Mouse (Mus musculus) ovary, postnatal 10 days (tissue): ENCODE data around the gene Dcun1d2.

ENCODE experiments used
- DNase-seq: peaks from one replicate; pipeline ENCODE4 v3.0.0; 2022; ENCODE audit warnings: low spot score

Dcun1d2 gene

DNA sequence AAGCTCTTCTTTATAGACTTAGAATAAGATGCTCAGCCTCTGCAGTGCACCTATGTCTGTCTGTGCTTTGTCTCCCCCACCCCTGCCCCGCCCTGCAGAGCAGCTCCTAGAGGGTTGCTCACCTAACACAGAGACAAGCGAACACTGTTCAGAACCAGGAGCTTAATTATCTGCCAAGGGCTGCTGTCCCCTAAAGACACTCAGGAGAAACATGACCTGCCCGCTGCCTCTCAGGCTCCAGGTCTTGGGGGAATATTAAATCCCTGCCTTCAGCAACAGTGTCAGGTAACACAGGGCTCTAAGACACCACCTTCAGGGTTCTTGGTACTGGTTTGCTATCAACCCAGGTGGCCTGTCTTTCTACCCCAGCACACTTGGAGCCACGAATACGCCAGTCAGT, 34.5 kb downstream of the Dcun1d2 start:
- no peak for DNase-seq

DNA sequence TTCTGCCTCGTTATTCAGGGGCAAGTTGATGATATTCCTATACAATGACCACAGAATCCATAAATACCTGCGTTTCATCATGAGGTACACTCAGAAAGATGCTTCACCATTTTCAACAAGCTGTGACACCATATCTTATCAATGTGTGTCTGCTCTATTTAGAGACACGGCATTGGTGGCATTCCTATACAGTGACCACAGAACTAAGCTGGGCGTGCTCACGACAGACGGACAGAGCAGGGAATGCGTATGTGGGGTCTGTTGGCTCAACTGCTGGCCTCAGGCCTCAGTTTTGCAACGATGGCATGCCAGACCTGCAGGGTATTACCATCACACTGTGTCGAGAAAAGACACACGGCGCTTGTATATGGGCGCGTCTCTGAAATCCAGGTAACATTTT, 35.1 kb downstream of the Dcun1d2 start:
- no peak for DNase-seq

DNA sequence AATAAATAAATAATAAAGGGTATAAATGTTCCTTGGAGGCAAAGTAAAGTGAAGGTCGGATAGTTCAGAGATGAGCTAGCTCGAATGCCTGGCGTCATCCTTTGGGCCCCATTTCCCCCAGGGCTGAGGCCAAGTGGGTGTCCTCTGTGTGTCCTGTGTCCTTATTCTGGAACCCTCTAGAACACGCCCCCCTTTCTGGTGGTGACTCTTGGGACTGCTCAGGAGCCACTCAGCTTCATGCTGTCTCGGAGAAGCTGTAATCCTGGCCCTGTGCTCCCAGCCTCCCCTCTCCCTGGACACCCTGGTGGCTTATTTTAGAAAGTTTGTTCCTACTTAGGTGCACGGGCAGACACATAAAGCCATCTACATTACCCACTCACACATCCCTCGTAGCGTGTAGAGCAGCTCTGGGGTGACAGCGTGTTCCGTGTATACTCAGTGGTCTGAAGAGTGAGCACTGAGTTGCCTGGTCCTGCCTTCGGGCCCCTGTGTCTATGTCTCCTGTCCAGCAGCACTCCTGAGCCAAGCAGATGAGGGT, 43.5 kb downstream of the Dcun1d2 start:
- DNase-seq = no peak

DNA sequence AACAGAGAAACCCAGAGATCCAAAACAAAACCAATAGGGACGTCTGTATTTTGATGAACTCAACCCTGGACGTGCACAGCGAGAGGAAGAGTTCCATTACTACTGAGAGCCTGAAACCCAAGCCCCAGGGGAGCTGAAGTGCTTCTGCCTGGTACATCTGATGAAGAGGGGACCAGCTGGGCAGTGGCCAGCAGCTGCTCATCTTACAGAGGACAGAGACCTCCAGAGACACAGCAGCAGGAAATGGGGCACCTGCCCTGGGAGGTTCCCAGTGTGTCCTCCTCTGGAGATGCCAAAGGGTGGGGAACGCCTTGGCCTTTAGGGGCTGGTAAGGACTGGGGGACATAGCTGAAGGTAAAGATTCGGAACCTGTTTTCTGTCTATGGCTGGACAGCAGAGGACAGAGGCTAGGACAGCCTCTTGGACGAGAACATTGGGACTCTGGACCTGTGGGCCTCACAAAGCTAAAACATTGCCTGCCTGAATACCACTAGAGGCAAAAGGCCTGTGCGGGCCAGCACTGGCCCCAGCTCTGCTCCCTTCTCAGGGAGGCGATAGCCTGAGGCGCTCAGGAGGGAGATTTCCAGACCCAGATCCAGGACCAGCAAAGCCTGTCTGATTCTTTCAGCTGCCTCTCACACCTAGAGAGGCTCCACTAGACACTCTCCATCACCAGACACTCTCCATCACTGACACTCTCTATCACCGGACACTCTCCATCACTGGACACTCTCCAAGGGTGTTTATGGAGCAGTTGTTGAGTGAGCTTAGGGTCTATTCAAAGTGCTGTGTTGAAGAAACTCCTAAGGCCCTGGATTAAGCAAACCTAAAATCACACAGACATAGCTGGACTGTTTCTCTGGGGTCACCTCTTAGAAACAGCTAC, 44.7 kb downstream of the Dcun1d2 start:
- DNase-seq = no peak

DNA sequence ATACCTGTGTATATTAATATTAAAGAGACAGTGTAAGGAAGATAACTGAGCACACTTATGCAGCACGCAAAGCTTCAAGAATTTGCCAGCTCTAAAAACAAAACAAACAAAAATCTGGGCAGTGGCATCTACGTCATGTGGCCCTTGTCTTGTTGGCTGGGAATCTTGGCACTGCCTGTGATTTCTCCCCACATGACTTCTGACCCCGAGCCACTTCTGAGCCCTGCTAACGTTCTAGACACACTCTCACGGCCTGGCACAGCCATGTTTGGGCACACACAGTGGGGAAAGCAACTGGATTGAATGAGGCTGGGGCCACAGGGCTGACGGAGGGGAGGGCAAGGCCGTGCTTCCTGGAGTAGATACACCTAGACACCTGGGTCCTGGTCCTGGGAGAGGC, 47.2 kb downstream of the Dcun1d2 start:
- DNase-seq = no peak

DNA sequence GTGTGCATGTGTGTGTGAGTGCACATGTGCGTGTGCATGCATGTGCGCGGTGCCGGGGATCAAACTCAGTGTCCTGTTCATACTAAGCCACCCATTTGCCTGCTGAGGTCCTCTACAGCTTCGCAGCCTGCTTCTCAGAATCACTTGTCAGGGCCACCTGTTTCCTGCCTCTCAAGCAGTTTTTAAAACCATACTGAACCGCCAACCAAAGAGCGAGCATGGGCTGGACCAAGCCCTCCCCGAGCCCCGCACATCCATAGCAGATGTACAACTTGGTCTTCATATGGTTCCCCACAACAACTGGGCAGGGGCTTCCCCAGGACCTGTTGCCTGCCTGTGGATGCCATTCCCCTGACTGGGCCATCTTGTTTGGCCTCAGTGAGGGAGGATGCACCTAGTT, 47.9 kb downstream of the Dcun1d2 start:
- DNase-seq = no peak

DNA sequence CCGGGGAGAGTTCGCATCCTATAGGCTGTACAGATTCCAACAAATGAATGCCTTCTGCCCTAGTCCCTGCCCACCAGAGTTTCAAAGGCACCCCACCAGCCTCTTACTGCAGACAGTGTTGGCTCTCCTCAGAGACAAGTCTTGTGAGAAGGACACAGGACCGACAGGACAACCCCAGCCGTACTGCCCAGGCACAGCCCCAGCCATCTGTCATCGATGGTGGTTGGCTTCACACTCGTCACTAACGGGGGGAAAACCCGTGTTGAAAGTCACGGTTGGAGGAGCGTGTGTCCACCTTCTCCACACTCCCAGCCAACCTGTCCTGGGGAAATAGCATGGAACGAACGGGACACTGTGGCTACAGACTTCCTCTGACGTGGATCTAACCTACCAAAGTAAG, 53.1 kb downstream of the Dcun1d2 start:
- DNase-seq = no peak

DNA sequence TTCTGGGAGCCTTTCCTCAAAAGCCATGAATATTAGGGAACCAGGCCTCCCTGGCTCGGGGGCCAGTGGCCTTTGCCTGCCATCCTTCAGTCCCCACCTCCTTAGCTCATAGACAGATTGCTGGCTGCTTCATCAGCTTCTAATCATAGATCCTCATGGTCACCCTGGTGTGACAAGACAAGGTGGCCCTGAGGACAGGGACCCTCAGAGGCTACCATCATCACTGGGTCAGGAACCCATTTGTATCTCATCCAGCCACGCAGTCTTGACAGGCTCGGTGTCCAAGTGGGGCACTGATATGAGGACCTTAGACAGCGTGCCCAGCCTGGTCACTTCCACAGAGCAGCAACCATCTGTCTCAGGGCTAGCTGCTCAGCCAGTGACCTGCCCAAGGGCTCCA, 57.5 kb downstream of the Dcun1d2 start:
- DNase-seq = no peak

DNA sequence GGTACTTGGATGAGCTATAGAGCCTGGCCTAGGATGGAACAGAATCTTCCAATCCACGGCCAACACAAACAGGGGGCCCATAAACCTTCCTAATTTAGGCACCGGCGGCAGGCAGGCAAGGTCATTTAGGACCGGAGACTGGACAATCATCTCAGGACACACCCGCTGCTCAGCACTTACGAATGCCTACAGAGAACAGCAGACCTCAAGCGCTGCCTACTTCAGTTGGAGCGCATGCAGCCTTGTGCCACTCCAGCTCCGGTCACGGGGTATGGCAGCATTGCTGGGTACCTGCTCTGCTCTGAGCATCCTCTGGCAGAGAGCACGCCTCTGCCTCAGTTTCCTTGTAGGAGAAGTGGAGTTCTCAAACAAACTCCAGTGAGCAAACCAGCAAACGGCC, 58.1 kb downstream of the Dcun1d2 start:
- no peak for DNase-seq

DNA sequence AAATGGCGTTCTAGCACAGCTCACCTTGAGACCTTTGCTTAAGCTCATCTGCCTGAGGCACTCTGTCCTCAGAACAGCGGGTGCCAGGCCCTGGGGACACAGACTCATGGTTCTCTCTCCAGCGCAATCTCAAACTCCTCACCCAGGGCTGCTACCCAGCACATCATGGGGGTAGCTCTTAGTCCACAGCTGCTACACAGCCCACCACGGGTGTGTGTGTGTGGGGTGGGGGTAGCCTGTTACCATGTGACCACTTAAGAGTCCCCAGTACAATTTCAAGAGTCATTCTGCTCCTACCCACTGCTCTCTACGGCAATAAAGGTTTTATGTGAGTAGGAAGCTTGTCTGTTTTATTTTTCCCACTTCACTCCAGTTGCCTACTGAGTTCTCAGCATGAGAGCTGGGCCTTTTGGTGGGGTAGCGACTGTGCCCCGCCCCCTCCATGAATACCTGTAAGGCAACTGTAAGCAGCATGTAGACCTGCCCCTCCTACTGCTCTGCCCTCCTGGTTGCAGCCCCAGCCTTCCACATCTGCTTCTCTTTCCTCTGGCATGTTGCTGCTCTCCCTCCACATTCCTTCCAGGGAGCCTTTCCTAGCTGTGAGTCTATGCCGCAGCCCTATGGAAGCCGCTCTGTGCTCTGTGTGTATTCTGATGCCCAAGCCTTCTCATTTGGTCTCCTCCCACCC, 58.9 kb downstream of the Dcun1d2 start:
- no peak for DNase-seq

DNA sequence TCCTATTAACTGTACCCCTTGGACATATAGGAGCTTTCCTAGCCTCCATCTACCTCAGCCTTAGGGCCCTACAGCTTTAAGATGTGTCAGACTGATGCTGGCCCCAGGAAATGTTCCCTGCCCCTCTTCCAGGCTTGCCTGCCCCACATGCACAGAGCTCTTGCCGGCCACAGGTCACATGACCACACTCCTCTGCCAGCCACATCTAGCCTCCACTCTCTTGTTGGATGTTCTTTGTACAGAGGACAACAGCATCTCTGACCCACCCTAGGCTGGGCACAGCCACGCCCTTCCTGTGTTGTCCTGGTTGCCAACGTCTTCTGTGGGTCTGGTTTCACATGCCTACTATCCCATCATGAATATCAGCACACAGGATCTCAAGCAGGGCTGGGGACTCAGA, 60.7 kb downstream of the Dcun1d2 start:
- DNase-seq = no peak

DNA sequence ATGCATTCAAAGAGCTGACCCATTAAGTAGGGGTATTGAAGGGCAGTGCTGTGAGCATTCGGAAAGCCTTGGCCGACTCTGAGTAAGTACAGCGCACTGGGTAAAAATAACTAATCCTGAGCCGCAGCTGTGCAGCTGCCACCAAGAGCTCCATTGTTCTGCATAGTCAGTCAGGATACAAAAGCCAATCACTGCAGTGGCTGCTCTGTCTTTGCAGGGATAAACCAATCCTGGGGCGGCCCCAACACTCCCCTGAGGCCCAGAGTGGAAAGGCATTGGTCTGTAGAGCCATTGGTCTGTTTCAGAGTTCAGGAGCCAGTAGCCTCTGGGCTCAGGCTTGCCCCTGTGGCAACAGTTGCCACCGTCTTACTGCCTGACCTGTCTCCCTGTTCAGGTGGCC, 61.6 kb downstream of the Dcun1d2 start:
- no peak for DNase-seq

DNA sequence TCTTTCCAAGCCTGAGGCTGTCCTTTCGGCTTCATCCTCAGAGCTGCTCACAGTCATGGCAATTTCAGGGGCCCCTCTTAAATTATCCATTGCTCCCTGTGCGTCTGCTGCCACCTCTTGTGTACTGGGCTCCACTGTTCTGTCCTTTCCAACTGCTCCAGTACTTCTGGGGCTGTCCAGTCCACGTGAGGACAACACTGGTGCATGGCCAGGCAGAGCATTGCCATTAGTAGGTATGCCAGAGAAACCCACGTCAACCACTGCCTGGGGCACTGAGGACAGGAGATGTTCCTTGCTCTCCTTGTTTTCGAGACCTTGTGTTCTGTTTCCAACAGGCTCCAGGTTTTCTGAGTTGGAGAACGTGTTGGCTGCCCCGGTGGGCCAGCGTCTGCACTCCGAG, 63.5 kb downstream of the Dcun1d2 start:
- no peak for DNase-seq

DNA sequence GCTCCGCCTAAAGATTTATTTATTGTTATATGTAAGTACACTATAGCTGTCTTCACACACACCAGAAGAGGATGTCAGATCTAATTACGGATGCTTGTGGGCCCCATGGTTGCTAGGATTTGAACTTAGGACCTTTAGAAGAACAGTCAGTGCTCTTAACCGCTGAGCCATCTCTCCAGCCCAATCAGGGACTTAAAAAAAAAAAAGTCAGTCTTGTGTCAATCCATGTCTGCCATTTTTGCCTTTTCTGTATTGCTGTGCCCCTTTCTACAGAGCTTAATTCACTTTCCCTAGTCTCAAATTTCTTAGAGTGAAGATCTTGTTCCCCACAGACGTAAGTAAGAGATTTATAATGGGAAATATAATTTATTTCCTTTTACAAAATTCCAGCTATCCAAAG, 69.5 kb downstream of the Dcun1d2 start:
- no peak for DNase-seq

DNA sequence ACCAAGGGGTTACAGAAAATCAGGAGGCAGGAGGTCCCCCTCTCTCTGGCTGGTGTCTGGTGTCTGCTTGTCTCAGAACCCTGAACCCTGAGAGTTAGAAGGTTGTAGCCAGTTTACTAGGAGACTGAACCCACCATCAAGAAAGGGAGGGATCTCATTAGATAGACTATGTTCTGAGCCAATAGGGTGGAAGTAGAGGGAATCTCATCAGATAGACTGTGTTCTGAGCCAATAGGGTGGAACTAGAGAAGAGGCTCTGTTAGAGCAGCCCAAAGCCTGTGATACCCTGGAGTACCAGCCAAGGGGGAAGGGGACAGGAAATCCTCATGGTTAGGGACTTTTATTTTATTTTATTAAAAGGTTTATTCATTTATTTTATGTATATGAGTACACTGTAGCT, 69.9 kb downstream of the Dcun1d2 start:
- DNase-seq = no peak

DNA sequence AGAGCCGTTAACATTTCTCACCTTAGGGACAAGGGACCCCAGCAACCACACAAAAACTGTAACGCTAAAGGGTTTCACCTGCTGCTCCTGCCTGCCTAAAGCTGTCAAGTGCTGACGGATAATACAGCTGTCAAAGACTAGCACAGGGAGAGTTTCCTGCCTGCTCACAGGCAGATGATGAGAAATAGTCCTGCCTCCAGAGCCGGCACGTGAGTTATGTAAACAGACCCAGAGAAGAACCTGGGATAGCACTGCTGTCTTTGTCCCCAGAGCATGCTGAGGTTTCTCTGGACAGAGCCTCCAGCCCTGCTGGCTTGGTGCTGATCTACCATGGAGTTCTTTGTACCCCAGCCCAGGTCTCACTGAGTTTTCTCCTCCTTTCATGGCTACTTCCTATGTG, 70.8 kb downstream of the Dcun1d2 start:
- DNase-seq = no peak

DNA sequence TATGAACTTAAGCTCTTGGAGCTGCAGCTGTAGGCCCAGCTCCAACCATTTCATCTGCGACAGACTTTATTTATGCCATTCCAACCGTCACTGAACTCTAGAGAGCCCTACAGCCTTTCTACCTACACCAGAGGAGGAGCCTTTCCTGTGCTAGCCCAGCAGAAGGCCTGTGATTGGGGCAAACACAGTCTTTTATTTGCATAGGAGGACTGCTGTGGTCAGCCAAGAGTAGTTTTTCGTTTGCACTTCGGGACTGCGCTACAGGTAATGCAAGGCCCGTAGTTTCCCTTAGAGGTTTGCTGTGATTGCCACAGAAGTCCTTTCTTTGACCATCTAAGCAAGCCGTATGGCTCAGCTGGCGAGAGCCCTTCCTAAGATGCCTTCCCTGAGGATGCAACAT, 71.5 kb downstream of the Dcun1d2 start:
- no peak for DNase-seq

DNA sequence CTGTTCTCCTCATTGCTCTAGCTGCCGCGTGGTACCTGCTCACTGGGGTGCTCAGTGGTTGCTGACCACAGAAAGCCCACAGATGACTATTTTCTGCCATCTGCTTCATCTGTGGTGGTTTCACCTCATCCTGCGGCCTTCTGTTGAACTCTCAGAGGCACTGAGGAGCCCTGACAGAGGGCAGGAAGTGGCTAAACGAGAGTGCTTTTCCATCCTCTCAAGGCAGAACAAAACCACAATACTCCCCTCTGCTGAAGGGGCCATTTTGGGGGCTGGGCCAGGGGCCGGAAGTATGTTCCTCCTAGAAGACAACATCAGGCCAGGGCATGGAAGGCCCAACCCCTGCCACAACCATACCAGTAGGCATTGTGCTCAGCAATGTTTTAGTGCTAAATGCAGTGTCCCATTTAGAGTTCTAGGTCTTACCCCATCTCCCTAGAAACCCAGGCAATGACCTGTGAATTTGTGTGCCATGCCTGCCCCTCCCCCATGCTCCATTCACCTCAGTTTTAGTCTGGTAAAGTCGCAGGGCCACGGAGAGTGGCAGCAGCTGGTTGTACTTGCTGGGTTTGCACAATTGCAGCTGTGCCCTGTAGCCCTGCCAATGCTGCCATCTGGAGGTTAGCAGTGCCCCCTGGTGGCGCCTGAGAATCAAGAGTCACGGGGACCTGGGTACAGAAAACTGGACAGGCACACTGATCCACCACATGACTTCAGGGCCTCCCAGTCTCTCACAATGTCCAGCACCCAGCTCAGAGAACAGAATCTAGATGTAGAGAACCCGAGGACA, 74.3 kb downstream of the Dcun1d2 start:
- peak; percentile 65 for DNase-seq

DNA sequence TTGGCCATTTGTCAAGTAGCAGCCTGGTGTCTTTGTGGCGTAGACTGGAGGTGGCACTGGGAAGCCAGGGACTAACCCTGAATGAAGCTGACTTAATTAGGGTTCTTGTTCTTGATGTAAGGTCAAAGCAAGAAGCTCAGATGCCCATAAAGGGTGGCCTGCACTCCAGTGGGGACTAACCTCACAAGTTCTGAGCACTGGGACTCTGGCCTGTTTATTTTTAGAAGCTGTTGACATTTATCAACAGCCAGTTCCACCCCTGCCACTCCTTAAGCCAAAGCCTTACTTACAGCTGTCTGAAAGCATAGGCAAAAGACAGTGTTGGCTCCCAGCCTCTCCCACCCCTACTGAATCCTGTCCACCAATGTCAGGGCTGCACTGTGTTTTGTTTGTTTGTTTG, 78.2 kb downstream of the Dcun1d2 start:
- DNase-seq = no peak

DNA sequence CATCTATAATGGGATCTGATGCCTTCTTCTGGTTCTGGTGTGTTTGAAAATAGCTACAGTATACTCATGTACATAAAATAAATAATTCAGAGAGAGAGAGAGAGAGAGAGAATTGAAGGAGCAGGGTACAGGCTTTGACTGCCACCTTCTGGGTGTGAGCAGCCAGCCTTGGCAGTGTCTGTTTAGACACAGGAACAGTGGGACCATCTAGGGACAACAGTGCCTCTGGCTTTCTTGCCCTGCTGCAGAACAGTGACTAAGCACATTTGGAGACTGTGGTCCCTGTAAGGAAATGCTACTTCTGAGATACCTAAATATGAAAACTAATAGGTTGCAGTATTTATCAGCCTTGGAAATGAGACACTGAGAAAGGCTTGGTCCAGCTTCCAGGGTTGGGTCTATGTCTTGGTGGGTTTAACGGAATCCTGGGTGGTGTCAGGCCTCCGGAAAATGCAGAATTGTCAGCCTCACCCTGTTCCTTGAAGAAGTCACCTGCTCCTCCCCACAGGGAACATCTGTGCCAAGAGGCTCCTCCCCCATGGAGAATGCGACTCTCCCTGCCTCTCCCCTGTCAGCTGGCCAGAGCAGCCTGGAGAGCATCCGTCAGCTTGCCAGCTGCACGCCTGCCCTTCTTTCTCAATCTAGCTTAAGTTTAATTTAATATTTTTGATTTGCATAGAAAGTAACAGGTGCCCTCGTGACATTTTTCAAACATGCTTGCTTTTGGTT, 79.1 kb downstream of the Dcun1d2 start:
- no peak for DNase-seq

DNA sequence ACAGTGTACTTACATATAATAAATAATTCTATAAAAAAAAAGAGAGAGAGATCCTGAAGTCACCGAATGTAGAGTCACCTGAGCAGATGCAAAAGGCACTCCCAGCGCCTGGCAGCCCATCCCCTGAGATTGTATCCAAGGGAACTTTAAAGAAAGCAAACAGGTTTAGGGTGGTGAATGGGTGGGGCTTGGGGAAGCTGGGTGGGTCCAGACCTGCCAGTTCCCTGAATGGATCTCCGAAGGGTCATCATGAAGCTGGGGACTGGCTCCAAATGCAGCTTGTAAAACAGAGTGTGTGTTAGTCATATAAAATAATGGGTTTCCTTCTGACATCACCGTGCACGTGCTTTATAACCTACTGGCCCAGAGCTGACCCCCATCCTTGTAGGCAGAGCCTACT, 81.6 kb downstream of the Dcun1d2 start:
- no peak for DNase-seq
